Mouse (Mus musculus) hindbrain, embryonic 11.5 days (tissue): ENCODE measurements around the gene Gm20388. TPM values are rescaled to one million over a fixed set of nuclear protein-coding genes. Genes with fewer than 3 reads are reported as not detected.

ENCODE experiments used
- ATAC-seq: fragments of 200-750 bp; cut with Nextera tagmentation; 2 replicates; pipeline ENCODE4 v1.8.0; 2017; ENCODE audit warnings: mild to moderate bottlenecking, moderate TSS enrichment, moderate library complexity; ENCODE audit not compliant: low FRiP score
- DNase-seq: peaks from one replicate; pipeline ENCODE4 v3.0.0-alpha.2; 2015; ENCODE audit warnings: low spot score
- H3K27ac ChIP-seq: fragments of 300-500 bp; sonication (generic); 2 replicates; pipeline ENCODE4 v1.5.1; 2014; ENCODE audit warnings: mild to moderate bottlenecking, low read depth, low read length
- H3K27me3 ChIP-seq: fragments of 300-500 bp; sonication (generic); 2 replicates; pipeline ENCODE4 v1.6.1; 2014; ENCODE audit warnings: mild to moderate bottlenecking, low read length, moderate library complexity, mixed read lengths; ENCODE audit not compliant: control insufficient read depth, insufficient read depth
- H3K36me3 ChIP-seq: fragments of 300-500 bp; sonication (generic); 2 replicates; pipeline ENCODE4 v1.6.1; 2014; ENCODE audit warnings: mild to moderate bottlenecking, low read length, moderate library complexity, mixed read lengths; ENCODE audit not compliant: control insufficient read depth, insufficient read depth
- H3K4me1 ChIP-seq: fragments of 300-500 bp; sonication (generic); replicated peaks from 2 replicates; pipeline ENCODE4 v1.6.1; 2014; ENCODE audit warnings: low read length, mixed read lengths; ENCODE audit not compliant: control insufficient read depth, insufficient read depth
- H3K4me2 ChIP-seq: fragments of 300-500 bp; sonication (generic); replicated peaks from 2 replicates; pipeline ENCODE4 v1.6.1; 2014; ENCODE audit warnings: mild to moderate bottlenecking, low read depth, low read length
- H3K4me3 ChIP-seq: fragments of 300-500 bp; sonication (generic); 2 replicates; pipeline ENCODE4 v1.5.1; 2014; ENCODE audit warnings: low read depth, low read length
- H3K9ac ChIP-seq: fragments of 300-500 bp; sonication (generic); 2 replicates; pipeline ENCODE4 v1.6.1; 2014; ENCODE audit warnings: low read depth, low read length
- H3K9me3 ChIP-seq: fragments of 300-500 bp; sonication (generic); 2 replicates; pipeline ENCODE4 v1.6.1; 2016; ENCODE audit warnings: low read length; ENCODE audit not compliant: control insufficient read depth
- WGBS: fragments of 180-500 bp; shearing (Covaris S2); extraction: QIAGEN DNeasy Blood & Tissue Kit; methylation state at CpG from one replicate; pipeline ENCODE4 v1.1.7; 2014; 5-methylcytosine and 5-hydroxymethylcytosine counted together
- polyA plus RNA-seq: library from polyadenylated mRNA; unstranded; fragments of >200 nt; fragmentation: Nextera tagmentation; extraction: Ambion mirVana; gene quantifications from 2 replicates; pipeline ENCODE4 v1.2.1, GENCODE M21; 2014

Gene Gm20388
- polyA plus RNA-seq, 1 experiment from 2014 or later, result 11.8 TPM

DNA sequence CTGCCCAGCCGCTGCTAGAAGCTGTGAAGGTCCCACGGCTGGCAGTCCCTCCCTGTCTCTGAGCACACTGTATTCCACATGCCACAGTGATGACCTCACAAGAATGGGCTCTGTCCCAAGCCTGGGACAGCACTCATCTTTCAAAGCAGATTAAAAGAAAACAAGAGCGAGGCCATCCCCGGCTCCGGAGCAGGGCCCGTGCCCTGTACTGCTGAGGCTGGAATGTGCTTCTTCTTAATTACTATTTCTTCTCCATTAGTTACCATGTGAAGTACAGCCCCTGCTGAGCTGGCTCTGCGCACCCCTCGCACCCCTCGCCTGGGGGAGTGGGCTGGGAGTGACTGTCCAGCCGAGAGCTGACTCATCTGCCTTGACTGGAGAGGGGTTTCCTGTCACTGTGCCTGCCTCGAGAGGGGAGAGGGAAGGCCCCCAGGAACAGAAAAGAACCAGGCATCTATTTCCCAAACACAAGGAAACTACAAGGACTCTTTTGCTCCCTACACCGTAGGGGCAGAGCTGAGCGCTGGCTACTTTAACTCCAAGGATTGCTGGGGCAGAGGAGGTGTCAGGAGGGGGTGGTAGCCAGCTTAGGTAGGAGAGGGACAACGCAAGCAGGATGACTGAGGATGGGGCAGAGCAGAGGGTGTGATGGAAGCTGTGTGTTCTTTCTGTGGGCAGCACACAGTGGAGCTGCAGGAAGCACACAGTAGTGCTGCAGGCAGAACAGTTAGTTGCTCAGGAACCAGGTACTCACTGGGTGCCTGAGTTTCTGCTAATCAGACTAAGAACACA is 1331.3 kb downstream of the Gm20388 start:
- ATAC-seq (peak; percentile 45), DNase-seq (no peak)
- Histone ChIP-seq H3K27ac (0 out of 2 replicates have a peak overlapping the region, but pooled peaks have one; percentile 13), H3K9me3 (no peaks in the 10 kb centered on the region), H3K4me2 (no peak overlapping the region), H3K4me1 (peaks cover 12% of the 10 kb centered on the region), H3K36me3 (no peaks in the 10 kb centered on the region), H3K27me3 (0 out of 2 replicates have a peak, but pooled peaks cover 2% of the 10 kb centered on the region), H3K4me3 (no peak overlapping the region), H3K9ac (0 out of 2 replicates have a peak overlapping the region, but pooled peaks have one; percentile 7)
- WGBS, result 11% methylated on average over 14 of the region's 14 CpGs

DNA sequence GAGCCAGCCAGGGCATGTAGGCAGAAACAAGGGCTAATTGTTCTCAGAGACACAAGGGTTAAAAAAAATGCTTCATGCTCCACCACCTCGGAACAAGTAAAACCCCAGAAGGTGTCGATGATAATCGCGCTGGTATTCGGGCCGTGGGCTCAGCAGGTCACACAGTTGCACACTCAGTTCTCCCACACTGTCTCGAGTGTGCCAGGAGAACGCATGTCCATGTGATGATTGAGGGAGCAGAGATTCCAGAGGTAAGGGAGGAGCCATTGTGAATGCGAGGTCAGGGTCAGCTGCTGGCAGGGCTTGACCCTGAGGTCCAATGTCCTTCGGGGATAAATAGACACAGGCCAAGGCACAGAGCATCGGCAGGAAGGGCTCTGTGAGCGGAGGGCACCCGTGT is 1332.0 kb downstream of the Gm20388 start:
- peak; percentile 36 for DNase-seq
- H3K27me3 ChIP-seq, result 0 out of 2 replicates have a peak, but pooled peaks cover 2% of the 10 kb centered on the region

DNA sequence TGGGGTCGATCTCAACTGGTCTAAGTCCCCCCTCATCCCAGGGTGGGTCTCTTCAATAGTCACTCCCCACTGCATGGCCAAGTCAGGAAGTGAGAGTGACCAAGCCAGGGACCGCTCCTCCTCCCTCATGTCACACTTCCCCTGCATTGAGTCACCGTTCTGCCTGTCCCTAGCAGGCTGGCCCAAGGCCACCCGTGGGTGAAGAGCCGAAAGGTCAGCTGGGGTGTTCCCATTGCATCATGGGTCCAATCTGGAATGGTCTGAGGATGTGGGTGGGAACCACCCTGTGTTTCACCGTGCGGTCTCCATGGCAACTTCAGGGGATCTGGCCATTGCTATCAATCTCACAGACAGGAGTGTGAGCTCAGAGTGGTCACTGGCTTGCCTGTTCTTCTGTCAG is 1338.2 kb downstream of the Gm20388 start:
- ATAC-seq, result no peak
- 66% methylated on average over 7 of the region's 7 CpGs for WGBS
- peaks cover 6% of the 10 kb centered on the region for H3K4me1 ChIP-seq
- no peaks in the 10 kb centered on the region for H3K9me3 ChIP-seq
- no peaks in the 10 kb centered on the region for H3K36me3 ChIP-seq
- no peak overlapping the region for H3K4me2 ChIP-seq
- DNase-seq, result no peak
- no peaks in the 10 kb centered on the region; the same call in 1 of the 2 replicates for H3K27me3 ChIP-seq
- H3K27ac ChIP-seq, result no peak overlapping the region
- H3K9ac ChIP-seq, result no peak overlapping the region
- no peak overlapping the region for H3K4me3 ChIP-seq

More for the DNA sequence above, 1332.0 kb downstream of the Gm20388 start:
- Histone ChIP-seq H3K4me3 (no peak overlapping the region), H3K4me2 (no peak overlapping the region), H3K27ac (no peak overlapping the region), H3K4me1 (peaks cover 12% of the 10 kb centered on the region), H3K9me3 (no peaks in the 10 kb centered on the region), H3K36me3 (no peaks in the 10 kb centered on the region), H3K9ac (no peak overlapping the region)
- 3% methylated on average over 13 of the region's 13 CpGs for WGBS
- no peak for ATAC-seq

DNA sequence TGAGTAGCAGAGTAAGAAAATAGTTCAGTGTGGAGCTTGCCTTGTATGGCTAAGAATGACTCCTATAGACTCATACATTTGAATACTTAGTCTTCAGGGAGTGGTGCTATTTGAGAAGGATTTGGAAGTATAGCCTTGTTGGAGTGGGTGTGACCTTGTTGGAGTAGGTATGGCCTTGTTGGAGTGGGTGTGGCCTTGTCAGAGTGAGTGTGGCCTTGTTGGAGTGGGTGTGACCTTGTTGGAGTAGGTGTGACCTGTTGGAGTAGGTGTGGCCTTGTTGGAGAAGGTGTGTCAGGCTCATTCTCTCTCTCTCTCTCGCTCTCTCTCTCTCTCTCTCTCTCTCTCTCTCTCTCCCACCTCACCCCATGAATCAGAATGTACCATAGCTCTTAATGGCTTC is 1338.8 kb downstream of the Gm20388 start:
- Histone ChIP-seq H3K4me3 (no peak overlapping the region), H3K4me2 (no peak overlapping the region), H3K9me3 (no peaks in the 10 kb centered on the region), H3K9ac (no peak overlapping the region), H3K36me3 (no peaks in the 10 kb centered on the region), H3K4me1 (peaks cover 6% of the 10 kb centered on the region), H3K27ac (no peak overlapping the region), H3K27me3 (no peaks in the 10 kb centered on the region; the same call in 1 of the 2 replicates)
- WGBS, result 92% methylated on average over 1 of the region's 1 CpGs
- DNase-seq (no peak), ATAC-seq (no peak)

DNA sequence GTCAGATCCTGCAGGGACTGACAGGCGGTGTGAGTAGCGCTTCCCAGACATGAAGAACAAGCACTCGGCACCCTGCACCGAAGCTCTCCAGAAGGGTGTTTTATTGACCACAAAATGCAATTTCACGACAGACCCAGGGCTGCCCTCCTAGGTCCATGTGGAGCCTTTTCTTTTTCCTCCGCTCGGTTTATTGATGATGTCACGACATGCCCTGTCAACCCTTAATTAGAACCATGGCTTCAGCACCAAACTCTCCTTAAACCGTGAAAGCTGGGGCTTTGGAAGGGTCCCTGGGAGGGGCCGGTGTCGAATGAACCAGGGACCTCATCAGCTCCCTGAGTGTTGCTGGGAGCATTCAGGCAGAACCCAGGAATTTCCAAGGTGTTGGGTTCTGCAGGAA is 1340.4 kb downstream of the Gm20388 start:
- no peak overlapping the region for H3K9ac ChIP-seq
- DNase-seq (no peak), ATAC-seq (no peak)
- H3K36me3 ChIP-seq, result no peaks in the 10 kb centered on the region
- no peaks in the 10 kb centered on the region; the same call in 1 of the 2 replicates for H3K27me3 ChIP-seq
- H3K9me3 ChIP-seq, result no peaks in the 10 kb centered on the region
- H3K27ac ChIP-seq, result no peak overlapping the region
- peaks cover 6% of the 10 kb centered on the region for H3K4me1 ChIP-seq
- WGBS, result 17% methylated on average over 11 of the region's 11 CpGs
- H3K4me3 ChIP-seq, result no peak overlapping the region
- H3K4me2 ChIP-seq, result no peak overlapping the region

DNA sequence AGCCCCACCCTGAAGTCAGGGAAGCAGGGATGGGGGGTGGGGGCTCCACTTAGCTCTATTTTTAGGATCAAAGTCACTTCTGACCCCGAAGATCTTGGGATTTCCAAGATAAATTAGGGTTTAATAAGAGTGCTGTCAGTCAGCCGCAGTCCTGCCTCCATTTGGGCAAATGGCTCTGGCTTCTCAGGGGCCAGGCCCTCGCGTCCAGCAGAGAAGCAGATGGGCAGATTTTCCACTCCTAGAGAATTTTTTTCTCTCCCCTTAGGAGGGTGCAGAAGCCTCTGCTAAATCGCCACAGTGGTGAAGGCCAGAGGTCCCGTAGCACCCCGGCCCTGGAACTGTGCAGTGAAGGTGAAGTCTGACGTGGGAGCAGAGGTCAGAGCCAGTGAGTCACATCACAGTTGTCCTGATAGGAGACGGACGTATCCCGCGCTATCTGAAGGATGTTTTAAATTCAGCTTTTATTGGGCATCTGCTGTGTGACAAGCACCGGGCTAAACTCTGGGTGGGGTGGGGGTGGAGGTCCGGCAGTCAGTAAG is 1345.2 kb downstream of the Gm20388 start:
- peaks cover 6% of the 10 kb centered on the region for H3K4me1 ChIP-seq
- no peaks in the 10 kb centered on the region; the same call in 1 of the 2 replicates for H3K27me3 ChIP-seq
- WGBS, result 42% methylated on average over 14 of the region's 14 CpGs
- no peak overlapping the region for H3K4me3 ChIP-seq
- DNase-seq (no peak), ATAC-seq (no peak)
- H3K9ac ChIP-seq, result no peak overlapping the region
- H3K9me3 ChIP-seq, result no peaks in the 10 kb centered on the region
- H3K4me2 ChIP-seq, result no peak overlapping the region
- H3K27ac ChIP-seq, result no peak overlapping the region
- H3K36me3 ChIP-seq, result no peaks in the 10 kb centered on the region

DNA sequence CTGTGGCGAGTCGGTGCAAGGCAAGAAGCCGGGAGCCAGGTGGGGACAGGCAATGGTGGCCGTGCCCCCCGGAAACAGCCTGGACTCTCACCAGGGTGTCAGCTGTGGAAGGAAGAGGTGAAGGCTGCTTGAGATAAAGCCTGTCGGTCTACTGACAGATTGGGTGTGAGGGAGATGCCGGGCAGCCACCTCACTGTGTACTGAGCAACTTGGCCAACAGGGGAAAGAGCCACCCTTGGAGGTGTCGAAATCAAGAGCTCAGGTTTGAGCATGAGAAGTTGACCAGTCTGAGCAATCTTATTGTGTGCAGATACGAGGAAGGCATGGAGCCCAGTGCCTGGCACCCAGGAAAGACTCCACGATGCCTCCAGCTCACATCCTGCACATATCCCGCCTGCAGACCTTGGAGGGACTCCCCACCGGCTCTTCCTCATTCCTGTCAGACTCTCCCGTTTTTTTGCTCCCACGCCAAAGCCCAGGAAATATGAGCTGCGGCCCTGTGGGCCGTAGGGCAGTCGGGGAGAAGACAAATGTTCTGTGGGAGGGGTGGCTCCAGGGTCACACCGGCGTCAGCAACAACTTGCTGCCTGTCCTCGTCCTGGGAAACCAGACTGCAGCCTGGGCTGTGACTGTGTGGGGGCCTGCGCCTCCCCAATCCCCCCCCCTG is 1347.6 kb downstream of the Gm20388 start:
- H3K36me3 ChIP-seq, result no peaks in the 10 kb centered on the region
- H3K9me3 ChIP-seq, result no peaks in the 10 kb centered on the region
- H3K4me3 ChIP-seq, result no peak overlapping the region
- no peak overlapping the region for H3K9ac ChIP-seq
- no peak for DNase-seq
- no peak overlapping the region for H3K27ac ChIP-seq
- H3K4me2 ChIP-seq, result no peak overlapping the region
- 0 out of 2 replicates have a peak, but pooled peaks cover 2% of the 10 kb centered on the region for H3K4me1 ChIP-seq
- WGBS, result 43% methylated on average over 21 of the region's 21 CpGs
- ATAC-seq, result no peak
- H3K27me3 ChIP-seq, result no peaks in the 10 kb centered on the region

DNA sequence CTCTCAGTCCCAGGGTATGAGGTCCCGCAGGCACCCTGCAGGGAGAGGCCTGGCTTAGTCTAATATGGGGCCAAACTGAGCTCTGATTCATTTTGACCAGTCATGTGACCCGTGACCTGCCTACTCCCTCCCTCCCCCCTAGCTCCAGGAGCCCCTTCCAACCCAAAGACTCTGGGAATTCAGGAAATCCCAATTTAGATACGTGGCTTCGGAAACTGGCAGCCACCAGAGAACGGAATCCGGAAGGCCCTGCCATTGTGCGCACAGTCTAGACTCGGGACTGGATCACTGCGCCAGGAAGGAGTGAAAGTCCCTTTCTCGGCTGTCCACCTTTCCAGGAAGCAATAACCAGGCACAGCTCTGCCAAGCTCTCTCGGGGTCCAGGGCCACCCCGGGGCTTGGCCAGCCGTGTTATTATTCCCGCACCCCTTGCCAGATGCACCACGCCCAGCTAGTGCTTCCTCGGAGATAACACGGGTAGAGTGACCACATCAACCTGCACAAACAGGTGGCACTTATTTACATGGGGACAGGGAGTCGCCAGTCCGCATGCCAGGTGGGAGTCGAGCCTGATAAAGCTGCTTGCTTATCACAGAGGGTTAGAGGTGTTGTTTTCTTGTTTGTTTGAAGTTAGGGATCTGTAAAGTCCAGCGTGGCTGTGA is 1352.2 kb downstream of the Gm20388 start:
- H3K36me3 ChIP-seq, result no peaks in the 10 kb centered on the region
- no peak overlapping the region for H3K9ac ChIP-seq
- 76% methylated on average over 21 of the region's 21 CpGs for WGBS
- DNase-seq (no peak), ATAC-seq (no peak)
- H3K4me1 ChIP-seq, result 0 out of 2 replicates have a peak, but pooled peaks cover 2% of the 10 kb centered on the region
- H3K9me3 ChIP-seq, result no peaks in the 10 kb centered on the region
- H3K4me2 ChIP-seq, result no peak overlapping the region
- H3K4me3 ChIP-seq, result no peak overlapping the region
- no peaks in the 10 kb centered on the region for H3K27me3 ChIP-seq
- H3K27ac ChIP-seq, result no peak overlapping the region
